Mouse (Mus musculus) E14TG2a.4 (cell line): Measurements from ENCODE around the gene Mrps10.

Source experiments
- H3K27me3 ChIP-seq: 2 replicates; pipeline ENCODE4 v1.6.1; 2014; ENCODE audit warnings: low read length, control low read depth; ENCODE audit not compliant: insufficient read depth
- H3K36me3 ChIP-seq: 2 replicates; pipeline ENCODE4 v1.6.1; 2014; ENCODE audit warnings: low read length, control low read depth; ENCODE audit not compliant: insufficient read depth
- H3K4me1 ChIP-seq: replicated peaks from 2 replicates; pipeline ENCODE4 v1.6.1; 2014; ENCODE audit warnings: low read depth, low read length, control low read depth
- H3K4me3 ChIP-seq: replicated peaks from 2 replicates; pipeline ENCODE4 v1.5.1; 2014; ENCODE audit warnings: mild to moderate bottlenecking, low read length
- H3K9me3 ChIP-seq: 2 replicates; pipeline ENCODE4 v1.6.1; 2014; ENCODE audit warnings: low read length, control low read depth
- CTCF ChIP-seq: conservative IDR thresholded peaks from 2 replicates; pipeline ENCODE4 v1.5.1; 2014; ENCODE audit warnings: low read length
- NANOG ChIP-seq: IDR thresholded peaks from 2 replicates; pipeline ENCODE4 v1.6.1; 2014; ENCODE audit warnings: borderline replicate concordance, low read length, mixed read lengths
- POU5F1 ChIP-seq: IDR thresholded peaks from 2 replicates; pipeline ENCODE4 v1.6.1; 2014; ENCODE audit warnings: low read length, borderline replicate concordance

Gene Mrps10

GRCm38 (mm10) chr17:47369087-47369443 is 378 bp downstream of the Mrps10 start:
- Histone ChIP-seq H3K9me3 (no peaks in the 10 kb centered on the region), H3K4me3 (peak overlapping the region; percentile 91), H3K27me3 (no peaks in the 10 kb centered on the region), H3K4me1 (peaks cover 33% of the 10 kb centered on the region), H3K36me3 (peaks cover 31% of the 10 kb centered on the region)
- no peak for TF ChIP-seq CTCF
- no peak for TF ChIP-seq NANOG
- TF ChIP-seq POU5F1 = no peak

GRCm38 (mm10) chr17:47371451-47371850 is 2.8 kb downstream of the Mrps10 start:
- H3K4me3 ChIP-seq = no peak overlapping the region
- no peaks in the 10 kb centered on the region for H3K27me3 ChIP-seq
- TF ChIP-seq POU5F1 = no peak
- TF ChIP-seq NANOG = no peak
- peak; percentile 96 for TF ChIP-seq CTCF
- peaks cover 55% of the 10 kb centered on the region for H3K36me3 ChIP-seq
- peaks cover 39% of the 10 kb centered on the region for H3K4me1 ChIP-seq
- H3K9me3 ChIP-seq = no peaks in the 10 kb centered on the region

GRCm38 (mm10) chr17:47373991-47374390 is 5.3 kb downstream of the Mrps10 start:
- H3K4me1 ChIP-seq = peaks cover 57% of the 10 kb centered on the region
- TF ChIP-seq POU5F1 (no peak), NANOG (no peak), CTCF (no peak)
- H3K36me3 ChIP-seq = peaks cover 79% of the 10 kb centered on the region
- H3K4me3 ChIP-seq = no peak overlapping the region
- H3K9me3 ChIP-seq = no peaks in the 10 kb centered on the region
- no peaks in the 10 kb centered on the region for H3K27me3 ChIP-seq

- Histone ChIP-seq H3K27me3 (no peaks in the 10 kb centered on the region), H3K9me3 (no peaks in the 10 kb centered on the region), H3K4me3 (no peak overlapping the region), H3K4me1 (peaks cover 51% of the 10 kb centered on the region), H3K36me3 (peaks cover 93% of the 10 kb centered on the region)
- TF ChIP-seq NANOG (no peak), CTCF (no peak), POU5F1 (no peak)
Measured at GRCm38 (mm10) chr17:47376779-47377280, 8.1 kb downstream of the Mrps10 start.

- TF ChIP-seq CTCF (peak; percentile 39), POU5F1 (no peak), NANOG (no peak)
- Histone ChIP-seq H3K36me3 (peaks cover 86% of the 10 kb centered on the region), H3K27me3 (no peaks in the 10 kb centered on the region), H3K4me3 (peak overlapping the region; percentile 23; the same call in 1 of the 2 replicates), H3K4me1 (peaks cover 44% of the 10 kb centered on the region), H3K9me3 (peaks cover 2% of the 10 kb centered on the region)
Measured at GRCm38 (mm10) chr17:47378133-47378532, 9.4 kb downstream of the Mrps10 start.

- Histone ChIP-seq H3K4me1 (peaks cover 35% of the 10 kb centered on the region), H3K4me3 (no peak overlapping the region), H3K27me3 (no peaks in the 10 kb centered on the region), H3K9me3 (peaks cover 35% of the 10 kb centered on the region), H3K36me3 (peaks cover 54% of the 10 kb centered on the region)
- TF ChIP-seq NANOG (no peak), CTCF (no peak), POU5F1 (no peak)
Measured at GRCm38 (mm10) chr17:47381917-47382316, 13.2 kb downstream of the Mrps10 start.

- Histone ChIP-seq H3K4me1 (peaks cover 24% of the 10 kb centered on the region), H3K27me3 (no peaks in the 10 kb centered on the region), H3K4me3 (no peak overlapping the region), H3K9me3 (peaks cover 35% of the 10 kb centered on the region), H3K36me3 (peaks cover 41% of the 10 kb centered on the region)
- TF ChIP-seq CTCF (no peak), NANOG (no peak), POU5F1 (no peak)
Measured at GRCm38 (mm10) chr17:47383266-47383665, 14.6 kb downstream of the Mrps10 start.

GRCm38 (mm10) chr17:47384064-47384463 is 15.4 kb downstream of the Mrps10 start:
- H3K36me3 ChIP-seq = peaks cover 34% of the 10 kb centered on the region
- H3K27me3 ChIP-seq = no peaks in the 10 kb centered on the region
- H3K4me3 ChIP-seq = no peak overlapping the region
- H3K4me1 ChIP-seq = peaks cover 17% of the 10 kb centered on the region
- H3K9me3 ChIP-seq = peaks cover 35% of the 10 kb centered on the region
- no peak; the same call in 1 of the 2 replicates for TF ChIP-seq CTCF
- TF ChIP-seq POU5F1 = no peak
- TF ChIP-seq NANOG = no peak

- Histone ChIP-seq H3K27me3 (no peaks in the 10 kb centered on the region), H3K4me3 (no peak within 1 kb of the TSS), H3K4me1 (peaks cover 17% of the 10 kb centered on the region), H3K36me3 (peaks cover 23% of the 10 kb centered on the region), H3K9me3 (peaks cover 35% of the 10 kb centered on the region)
- TF ChIP-seq CTCF = no peak
- no peak for TF ChIP-seq POU5F1
- no peak for TF ChIP-seq NANOG
Measured at GRCm38 (mm10) chr17:47385145-47385544, 16.5 kb downstream of the Mrps10 start, which contains the start of gene Guca1b. Gene Guca1b, plus strand, starts transcription at chr17:47385393.
